In the genomic region with DNA sequence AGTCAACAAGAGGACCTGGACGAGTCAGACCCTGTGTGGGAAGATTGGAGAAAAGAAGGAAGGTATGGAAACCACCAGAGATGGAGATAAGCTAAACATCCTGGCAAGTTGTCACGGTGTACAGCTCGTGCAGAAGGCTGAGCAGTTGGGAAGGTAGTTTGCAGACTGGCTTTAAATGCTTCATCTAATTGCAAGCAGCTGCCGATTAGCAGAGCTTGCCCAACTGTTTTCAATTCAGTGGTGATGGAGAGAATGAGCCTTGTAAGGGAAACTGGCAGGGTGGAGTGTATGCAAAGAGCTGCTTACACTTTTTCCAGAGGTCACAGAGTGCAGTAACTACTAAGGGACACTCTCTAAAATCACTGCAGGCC, we compare ENCODE assay signal across 8 mouse cellular contexts.
DNase-seq lines count a peak whose midpoint lies in the region; ATAC-seq lines count a peak whose summit lies in the region.

No protein-coding gene starts in this region.

- no peak overlapping the region for H3K9ac ChIP-seq in forebrain, embryonic 12.5 days
- no peak overlapping the region for H3K9ac ChIP-seq in embryonic facial prominence, embryonic 13.5 days
- no peak overlapping the region for H3K9ac ChIP-seq in heart, embryonic 12.5 days

- peak; percentile 22 for DNase-seq in forebrain, embryonic 10.5 days (ENCODE audit: extremely low spot score, low spot score)
- DNase-seq in 3T3-L1 (ENCODE audit: low read depth, low spot score) = peak; percentile 54
- DNase-seq in layer of hippocampus, postnatal 14 days (ENCODE audit: low spot score in 2 of 2) = peak; percentile 62 to 79
- DNase-seq in kidney, adult 8-10 months = no peak
- DNase-seq in kidney, postnatal 4 days = no peak

- H3K4me3 ChIP-seq in forebrain, embryonic 10.5 days = no peak overlapping the region
- no peak overlapping the region for H3K4me3 ChIP-seq in forebrain, embryonic 12.5 days (replicated peaks)
- 0 out of 2 replicates have a peak overlapping the region, but pooled peaks have one; percentile 13 for H3K4me3 ChIP-seq in embryonic facial prominence, embryonic 13.5 days
- no peak overlapping the region for H3K4me3 ChIP-seq in heart, embryonic 12.5 days

- peaks cover 8% of the 10 kb centered on the region; the same call in 1 of the 2 replicates for H3K4me1 ChIP-seq in forebrain, embryonic 10.5 days
- H3K4me1 ChIP-seq in forebrain, embryonic 12.5 days = no peaks in the 10 kb centered on the region
- H3K4me1 ChIP-seq in embryonic facial prominence, embryonic 13.5 days = peaks cover 22% of the 10 kb centered on the region
- H3K4me1 ChIP-seq in heart, embryonic 12.5 days (replicated peaks) = no peaks in the 10 kb centered on the region

- no peaks in the 10 kb centered on the region; the same call in 1 of the 2 replicates for H3K27me3 ChIP-seq in forebrain, embryonic 10.5 days (ENCODE audit: poor library complexity, severe bottlenecking)
- H3K27me3 ChIP-seq in forebrain, embryonic 12.5 days = no peaks in the 10 kb centered on the region
- H3K27me3 ChIP-seq in embryonic facial prominence, embryonic 13.5 days = no peaks in the 10 kb centered on the region
- H3K27me3 ChIP-seq in heart, embryonic 12.5 days (replicated peaks) = no peaks in the 10 kb centered on the region

- H3K4me2 ChIP-seq in forebrain, embryonic 12.5 days = no peak overlapping the region; the same call in 1 of the 2 replicates
- peak overlapping the region; percentile 43 for H3K4me2 ChIP-seq in embryonic facial prominence, embryonic 13.5 days
- no peak overlapping the region for H3K4me2 ChIP-seq in heart, embryonic 12.5 days

- no peak overlapping the region for H3K27ac ChIP-seq in forebrain, embryonic 10.5 days
- H3K27ac ChIP-seq in forebrain, embryonic 12.5 days = no peak overlapping the region
- H3K27ac ChIP-seq in embryonic facial prominence, embryonic 13.5 days = peak overlapping the region; percentile 65
- no peak overlapping the region for H3K27ac ChIP-seq in heart, embryonic 12.5 days (ENCODE audit: poor library complexity, severe bottlenecking)

- no peaks in the 10 kb centered on the region for H3K9me3 ChIP-seq in forebrain, embryonic 10.5 days
- H3K9me3 ChIP-seq in forebrain, embryonic 12.5 days = no peaks in the 10 kb centered on the region
- no peaks in the 10 kb centered on the region for H3K9me3 ChIP-seq in embryonic facial prominence, embryonic 13.5 days
- no peaks in the 10 kb centered on the region for H3K9me3 ChIP-seq in heart, embryonic 12.5 days (replicated peaks)

- WGBS in forebrain, embryonic 10.5 days = 45% methylated on average over 4 of the region's 4 CpGs
- 56% methylated on average over 4 of the region's 4 CpGs for WGBS in forebrain, embryonic 12.5 days
- WGBS in embryonic facial prominence, embryonic 13.5 days = 14% methylated on average over 4 of the region's 4 CpGs
- 30% methylated on average over 4 of the region's 4 CpGs for WGBS in heart, embryonic 12.5 days

- no peaks in the 10 kb centered on the region for H3K36me3 ChIP-seq in forebrain, embryonic 10.5 days (replicated peaks)
- H3K36me3 ChIP-seq in forebrain, embryonic 12.5 days (replicated peaks) = no peaks in the 10 kb centered on the region
- H3K36me3 ChIP-seq in embryonic facial prominence, embryonic 13.5 days = no peaks in the 10 kb centered on the region
- H3K36me3 ChIP-seq in heart, embryonic 12.5 days = no peaks in the 10 kb centered on the region

- ATAC-seq in forebrain, embryonic 12.5 days (ENCODE audit: low FRiP score) = no peak
- 0 out of 2 replicates have a peak, but pooled peaks have one; percentile 32 for ATAC-seq in embryonic facial prominence, embryonic 13.5 days (ENCODE audit: insufficient number of reproducible peaks, insufficient read depth, low FRiP score, low TSS enrichment, low read depth)
- ATAC-seq in heart, embryonic 12.5 days (ENCODE audit: insufficient number of reproducible peaks, low FRiP score) = no peak

Comparison
In these comparisons a context has a peak if more than half of its experiments do, and no peak if none do; other contexts are left out.
1. DNase-seq: peak in forebrain, embryonic 10.5 days (single experiment), 3T3-L1 (single experiment) and layer of hippocampus, postnatal 14 days (2 of 2); none in kidney, adult 8-10 months (0 of 2) and kidney, postnatal 4 days (0 of 2).